Mouse (Mus musculus): ENCODE data around the gene Fgfr4. TPM values are rescaled to one million over a fixed set of nuclear protein-coding genes. Genes with fewer than 3 reads are reported as not detected.

Fgfr4 gene
- total and polyA plus RNA-seq, 3 experiments: not detected

GRCm38 (mm10) chr13:55212361-55213137 is 60.1 kb downstream of the Fgfr4 start (continued):
- TF ChIP-seq ZNF384 (IDR thresholded peaks at IDR 0.05; ENCODE audit: low read depth, low read length): no peak
- no peak for TF ChIP-seq GATA1 (IDR thresholded peaks at IDR 0.05; ENCODE audit: low read depth, low read length)
- peak; percentile 32 to 38; a peak in 2 of 4 replicates for TF ChIP-seq POLR2A (IDR thresholded peaks at IDR 0.05; ENCODE audit: control insufficient read depth in 1 of 2, insufficient read depth in 1 of 2, low read depth in 1 of 2, low read length in 2 of 2, poor library complexity in 1 of 2)
- 0 out of 2 replicates have a peak, but pooled peaks have one; percentile 38 for TF ChIP-seq UBTF (IDR thresholded peaks at IDR 0.05; ENCODE audit: borderline replicate concordance, insufficient read depth, low read depth, low read length)
- TF ChIP-seq CTCF (IDR thresholded peaks at IDR 0.05 in 2 of 3, conservative IDR thresholded peaks at IDR 0.05 in 1 of 3; ENCODE audit: control insufficient read depth in 1 of 3, insufficient read depth in 1 of 3, low read depth in 2 of 3, low read length in 3 of 3, poor library complexity in 1 of 3, severe bottlenecking in 1 of 3): no peak

- peaks cover 9% of the 10 kb centered on the region for H3K79me2 ChIP-seq (ENCODE audit: control insufficient read depth, insufficient read depth, low read length, poor library complexity)
- H3K4me3 ChIP-seq (ENCODE audit: control insufficient read depth in 1 of 2, insufficient read depth in 1 of 2, low read depth in 2 of 2, low read length in 2 of 2): peak overlapping the region; percentile 74 to 87
- H3K27me3 ChIP-seq (ENCODE audit: control insufficient read depth in 1 of 2, insufficient read depth in 2 of 2, low read length in 2 of 2): no peaks in the 10 kb centered on the region
- no peak overlapping the region for H3K27ac ChIP-seq (ENCODE audit: control insufficient read depth, low read depth, low read length)
- no peak for DNase-seq (ENCODE audit: low read depth, low spot score)
- H3K4me1 ChIP-seq (ENCODE audit: control insufficient read depth in 1 of 2, insufficient read depth in 2 of 2, low read length in 2 of 2): peaks cover 0 to 10% of the 10 kb centered on the region in 2 experiments; a peak in 2 of 4 replicates
- H3K9me3 ChIP-seq (replicated peaks; ENCODE audit: insufficient read depth, low read length): no peaks in the 10 kb centered on the region
- H3K9ac ChIP-seq (ENCODE audit: control insufficient read depth, low read depth, low read length, poor library complexity, severe bottlenecking): peak overlapping the region; percentile 97
- TF ChIP-seq EP300 (IDR thresholded peaks at IDR 0.05; ENCODE audit: low read depth in 1 of 2, low read length in 2 of 2) (no peak), GATA1 (IDR thresholded peaks at IDR 0.05; ENCODE audit: low read depth, low read length) (no peak), ZC3H11A (IDR thresholded peaks at IDR 0.05; ENCODE audit: low read depth, low read length) (no peak), MAX (IDR thresholded peaks at IDR 0.05; ENCODE audit: low read length) (no peak), USF2 (IDR thresholded peaks at IDR 0.05; ENCODE audit: borderline replicate concordance in 1 of 2, insufficient read depth in 1 of 2, low read depth in 1 of 2, low read length in 2 of 2) (no peak), POLR2A (IDR thresholded peaks at IDR 0.05; ENCODE audit: control insufficient read depth in 1 of 2, insufficient read depth in 1 of 2, low read depth in 1 of 2, low read length in 2 of 2, poor library complexity in 1 of 2) (no peak), UBTF (IDR thresholded peaks at IDR 0.05; ENCODE audit: borderline replicate concordance, insufficient read depth, low read depth, low read length) (no peak), ZMIZ1 (IDR thresholded peaks at IDR 0.05; ENCODE audit: low read depth, low read length) (no peak), NRF1 (IDR thresholded peaks at IDR 0.05; ENCODE audit: insufficient read depth, low read depth, low read length, poor library complexity, severe bottlenecking) (no peak), CHD2 (IDR thresholded peaks at IDR 0.05; ENCODE audit: low read length) (no peak), SIN3A (IDR thresholded peaks at IDR 0.05; ENCODE audit: low read length) (no peak), POLR2AphosphoS5 (IDR thresholded peaks at IDR 0.05; ENCODE audit: borderline replicate concordance, low read depth, low read length) (no peak), MEF2A (IDR thresholded peaks at IDR 0.05; ENCODE audit: extremely low read depth, insufficient replicate concordance, low read depth, low read length, poor library complexity, severe bottlenecking) (no peak), BHLHE40 (IDR thresholded peaks at IDR 0.05; ENCODE audit: borderline replicate concordance, low read depth, low read length) (no peak), MXI1 (IDR thresholded peaks at IDR 0.05; ENCODE audit: low read depth, low read length) (no peak), JUND (IDR thresholded peaks at IDR 0.05; ENCODE audit: low read depth, low read length) (no peak), ZKSCAN1 (IDR thresholded peaks at IDR 0.05; ENCODE audit: low read depth, low read length) (no peak), GABPA (IDR thresholded peaks at IDR 0.05; ENCODE audit: low read depth, low read length) (no peak), ELF1 (IDR thresholded peaks at IDR 0.05; ENCODE audit: low read depth, low read length) (no peak)
- peaks cover 0 to 16% of the 10 kb centered on the region in 2 experiments for H3K36me3 ChIP-seq (ENCODE audit: control insufficient read depth in 1 of 2, insufficient read depth in 2 of 2, low read length in 2 of 2)
These were observed 60.8 kb downstream of the Fgfr4 start for GRCm38 (mm10) chr13:55213138-55213806.
